ENCODE assay signal across 8 mouse cellular contexts in the genomic region with DNA sequence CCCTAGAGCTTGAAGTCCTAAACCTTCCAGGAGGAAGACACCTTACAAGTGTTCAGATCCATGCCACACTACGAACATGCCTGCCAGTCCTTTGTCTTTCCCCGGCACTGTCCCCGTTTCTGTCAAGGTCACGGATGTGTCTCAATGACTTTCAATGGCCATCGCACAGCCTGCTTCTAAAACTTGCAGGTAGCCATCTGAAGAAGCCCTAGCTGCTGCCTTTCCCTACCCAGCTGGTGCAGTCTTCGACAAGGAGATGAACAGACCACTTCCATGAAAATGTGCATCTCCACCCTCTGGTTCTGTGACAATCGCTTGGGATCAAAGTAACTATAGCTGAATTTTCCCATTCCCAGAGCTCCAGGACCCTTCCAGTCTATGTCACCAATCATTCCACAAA. TPM values are rescaled to one million over a fixed set of nuclear protein-coding genes. Genes with fewer than 3 reads are reported as not detected.
A peak's percentile ranks its signal among the peaks of the same experiment; 100 is the strongest.
DNase-seq lines count a peak whose midpoint lies in the region; ATAC-seq and TF ChIP-seq lines count a peak whose summit lies in the region.

No protein-coding gene starts in this region.

- no peaks in the 10 kb centered on the region for H3K36me3 ChIP-seq in heart, adult 2 months (ENCODE audit: control insufficient read depth, insufficient read depth, low read length)
- H3K36me3 ChIP-seq in midbrain, embryonic 12.5 days = no peaks in the 10 kb centered on the region
- H3K36me3 ChIP-seq in midbrain, embryonic 14.5 days (ENCODE audit: control insufficient read depth, insufficient read depth, low read length) = no peaks in the 10 kb centered on the region
- peaks cover 5% of the 10 kb centered on the region; the same call in 1 of the 2 replicates for H3K36me3 ChIP-seq in limb, embryonic 10.5 days
- no peaks in the 10 kb centered on the region for H3K36me3 ChIP-seq in stomach, embryonic 15.5 days

- no peaks in the 10 kb centered on the region for H3K9me3 ChIP-seq in midbrain, embryonic 12.5 days
- H3K9me3 ChIP-seq in midbrain, embryonic 14.5 days (ENCODE audit: control insufficient read depth, low read length) = no peaks in the 10 kb centered on the region
- H3K9me3 ChIP-seq in limb, embryonic 10.5 days (replicated peaks) = no peaks in the 10 kb centered on the region
- no peaks in the 10 kb centered on the region for H3K9me3 ChIP-seq in stomach, embryonic 15.5 days

- TF ChIP-seq CTCF in heart, adult 2 months (IDR thresholded peaks at IDR 0.05) = no peak

- 0 out of 2 replicates have a peak overlapping the region, but pooled peaks have one; percentile 21 for H3K4me2 ChIP-seq in midbrain, embryonic 12.5 days (replicated peaks)
- no peak overlapping the region for H3K4me2 ChIP-seq in midbrain, embryonic 14.5 days (ENCODE audit: low read length)
- peak overlapping the region; percentile 33 for H3K4me2 ChIP-seq in stomach, embryonic 15.5 days

- H3K4me1 ChIP-seq in heart, adult 2 months (ENCODE audit: control insufficient read depth, insufficient read depth, low read length) = peaks cover 33% of the 10 kb centered on the region
- H3K4me1 ChIP-seq in midbrain, embryonic 12.5 days = peaks cover 22% of the 10 kb centered on the region
- 0 out of 2 replicates have a peak, but pooled peaks cover 9% of the 10 kb centered on the region for H3K4me1 ChIP-seq in midbrain, embryonic 14.5 days (ENCODE audit: control insufficient read depth, insufficient read depth, low read length)
- H3K4me1 ChIP-seq in limb, embryonic 10.5 days = peaks cover 80% of the 10 kb centered on the region
- peaks cover 54% of the 10 kb centered on the region for H3K4me1 ChIP-seq in stomach, embryonic 15.5 days

- H3K27ac ChIP-seq in heart, adult 2 months = peak overlapping the region; percentile 20; the same call in 1 of the 2 replicates
- no peak overlapping the region for H3K27ac ChIP-seq in midbrain, embryonic 12.5 days (replicated peaks)
- no peak overlapping the region for H3K27ac ChIP-seq in midbrain, embryonic 14.5 days (replicated peaks; ENCODE audit: low read depth, low read length)
- H3K27ac ChIP-seq in limb, embryonic 10.5 days = peak overlapping the region; percentile 86
- peak overlapping the region; percentile 51; the same call in 1 of the 2 replicates for H3K27ac ChIP-seq in stomach, embryonic 15.5 days

- no peak overlapping the region for H3K9ac ChIP-seq in heart, adult 2 months (ENCODE audit: low read depth, low read length)
- 0 out of 2 replicates have a peak overlapping the region, but pooled peaks have one; percentile 4 for H3K9ac ChIP-seq in midbrain, embryonic 12.5 days (replicated peaks)
- H3K9ac ChIP-seq in midbrain, embryonic 14.5 days (replicated peaks; ENCODE audit: low read length) = no peak overlapping the region
- no peak overlapping the region for H3K9ac ChIP-seq in stomach, embryonic 15.5 days

- intact Hi-C loops in heart, adult 2 months (cut with DNase I) = no loop called here
- intact Hi-C loops in heart, postnatal 10 days (cut with DNase I) = loop anchor here (2.0 kb wide), 1 partner anchor 61 kb away; no protein-coding TSS in a partner anchor
- intact Hi-C loops in gastrocnemius, postnatal 14 days (cut with DNase I; ENCODE audit: low total_unique reads) = no loop called here

- TF ChIP-seq EP300 in heart, adult 2 months (IDR thresholded peaks at IDR 0.05; ENCODE audit: insufficient read depth, low read depth, low read length) = no peak

- 79% methylated on average over 7 of the region's 7 CpGs for WGBS in heart, adult 2 months
- WGBS in midbrain, embryonic 12.5 days = 81% methylated on average over 7 of the region's 7 CpGs
- WGBS in midbrain, embryonic 14.5 days = 80% methylated on average over 7 of the region's 7 CpGs
- WGBS in limb, embryonic 10.5 days = 77% methylated on average over 7 of the region's 7 CpGs
- 79% methylated on average over 7 of the region's 7 CpGs for WGBS in stomach, embryonic 15.5 days

- peak in 1 of 2 experiments; percentile 22 for DNase-seq in heart, adult 2 months
- no peak for DNase-seq in heart, postnatal 10 days
- DNase-seq in midbrain, embryonic 14.5 days = no peak
- peak; percentile 38 for DNase-seq in limb, embryonic 10.5 days (ENCODE audit: low spot score)
- no peak for DNase-seq in spleen, postnatal 14 days (ENCODE audit: low spot score in 2 of 2)
- DNase-seq in gastrocnemius, postnatal 14 days = no peak

- H3K4me3 ChIP-seq in heart, adult 2 months = no peak overlapping the region
- H3K4me3 ChIP-seq in midbrain, embryonic 12.5 days = no peak overlapping the region
- no peak overlapping the region for H3K4me3 ChIP-seq in midbrain, embryonic 14.5 days (replicated peaks; ENCODE audit: low read depth, low read length)
- peak overlapping the region; percentile 41 for H3K4me3 ChIP-seq in limb, embryonic 10.5 days
- no peak overlapping the region for H3K4me3 ChIP-seq in stomach, embryonic 15.5 days (replicated peaks)

- ATAC-seq in midbrain, embryonic 12.5 days (ENCODE audit: low FRiP score, low read depth) = no peak
- no peak for ATAC-seq in midbrain, embryonic 14.5 days (ENCODE audit: low FRiP score, low TSS enrichment)
- ATAC-seq in stomach, embryonic 15.5 days (ENCODE audit: insufficient read depth, low FRiP score, low read depth) = no peak

- no peak for TF ChIP-seq POLR2A in heart, adult 2 months (IDR thresholded peaks at IDR 0.05; ENCODE audit: insufficient read depth, low read depth, low read length)

- no peaks in the 10 kb centered on the region for H3K27me3 ChIP-seq in heart, adult 2 months (ENCODE audit: control insufficient read depth, insufficient read depth, low read length)
- H3K27me3 ChIP-seq in midbrain, embryonic 12.5 days = no peaks in the 10 kb centered on the region
- no peaks in the 10 kb centered on the region for H3K27me3 ChIP-seq in midbrain, embryonic 14.5 days (ENCODE audit: control insufficient read depth, insufficient read depth, low read length)
- H3K27me3 ChIP-seq in limb, embryonic 10.5 days (ENCODE audit: low read depth, poor library complexity, severe bottlenecking) = no peaks in the 10 kb centered on the region
- H3K27me3 ChIP-seq in stomach, embryonic 15.5 days (replicated peaks) = no peaks in the 10 kb centered on the region

- H3K79me2 ChIP-seq in heart, adult 2 months (replicated peaks; ENCODE audit: control insufficient read depth, insufficient read depth, low read length) = peaks cover 3% of the 10 kb centered on the region; the same call in 1 of the 2 replicates

RNA-seq across cellular contexts. Expression of a gene that starts 7.6 kb away (rescaled TPM):
- 10 to 100 TPM; 26.1 to 29.5 TPM for total RNA-seq in heart, adult 2 months (2021)
- 8.6 and 11.9 TPM in 2 replicates for polyA plus RNA-seq in heart, adult 2 months (2012; rRNA removed)
- 10 to 100 TPM; 33.9 to 43.2 TPM for total RNA-seq in heart, postnatal 10 days (2021)
- 9.0 and 11.4 TPM in 2 replicates for polyA plus RNA-seq in midbrain, embryonic 12.5 days (2016; fragmentation: Nextera tagmentation; extraction: Ambion mirVana)
- polyA plus RNA-seq in midbrain, embryonic 14.5 days (2014; fragmentation: Nextera tagmentation; extraction: Ambion mirVana) = 11.1 and 12.5 TPM in 2 replicates
- polyA plus RNA-seq in limb, embryonic 10.5 days (2016; fragmentation: Nextera tagmentation; extraction: Ambion mirVana) = 19.0 and 21.3 TPM in 2 replicates
- polyA plus RNA-seq in stomach, embryonic 15.5 days (2015; fragmentation: Nextera tagmentation; extraction: Ambion mirVana) = 45.7 and 59.4 TPM in 2 replicates
- total RNA-seq in gastrocnemius, postnatal 14 days (2021) = 1 to 10 TPM; 5.8 to 7.3 TPM

Comparison
In these comparisons a context has a peak if more than half of its experiments do, and no peak if none do; other contexts are left out.
1. H3K27ac ChIP-seq: peak in heart, adult 2 months (single experiment), limb, embryonic 10.5 days (single experiment) and stomach, embryonic 15.5 days (single experiment); none in midbrain, embryonic 12.5 days (single experiment) and midbrain, embryonic 14.5 days (single experiment).